Mouse (Mus musculus): Measurements from ENCODE around the gene Tmod2.

DNA sequence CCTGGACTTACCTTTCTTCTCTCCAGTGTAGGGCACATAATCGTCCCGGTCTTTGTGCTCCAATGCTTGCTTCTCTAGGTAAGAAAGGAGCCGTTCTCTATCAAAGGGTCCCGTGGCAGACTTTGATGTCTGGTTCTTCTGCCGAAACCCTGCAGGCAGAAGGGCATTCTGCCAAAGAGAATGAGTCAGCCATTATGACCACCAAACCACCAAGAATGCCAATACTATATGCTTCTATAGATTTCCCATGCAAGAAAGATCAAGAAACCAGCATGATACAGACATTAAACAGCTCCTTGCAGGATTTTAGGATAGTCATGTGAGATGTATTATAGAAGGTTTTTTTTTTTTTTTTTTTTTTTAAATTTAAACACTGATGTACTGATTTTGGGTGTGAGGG lies 81.8 kb downstream of the Tmod2 start:
- no peak for TF ChIP-seq POLR2A (IDR thresholded peaks at IDR 0.05; ENCODE audit: control insufficient read depth, extremely low read depth, insufficient read depth, low read length, poor library complexity)
- TF ChIP-seq CTCF (IDR thresholded peaks at IDR 0.05; ENCODE audit: borderline replicate concordance, control insufficient read depth, extremely low read depth, insufficient read depth, low read length, poor library complexity) = no peak
